Mouse (Mus musculus): Measurements from ENCODE around the gene Rnf167. TPM values are rescaled to one million over a fixed set of nuclear protein-coding genes. Genes with fewer than 3 reads are reported as not detected.

Rnf167 gene
- total RNA-seq, 2 experiments from 2014 or later: 86.4 to 90.1 TPM

Other genes with a start within 250 kb of the Rnf167 start
- gene Pelp1, start 237.2 kb upstream of the Rnf167 start, total RNA-seq (2021): 10 to 100 TPM; 33.1 to 34.6 TPM
- gene Arrb2, start 214.6 kb upstream of the Rnf167 start, total RNA-seq (2021): 10 to 100 TPM; 68.1 to 76.7 TPM
- 10 to 100 TPM; 13.9 to 15.4 TPM for gene Med11, start 195.3 kb upstream of the Rnf167 start, total RNA-seq (2021)
- gene Zmynd15, start 187.8 kb upstream of the Rnf167 start, total RNA-seq (2021): 1 to 10 TPM in 1 of 2 experiments, under 1 TPM in 1; 0.23 to 1.4 TPM
- gene Cxcl16, start 187.3 kb upstream of the Rnf167 start, total RNA-seq (2021): 1 to 10 TPM in 1 of 2 experiments, under 1 TPM in 1; 0.42 to 1.4 TPM
- under 1 TPM in 1 of 2 experiments, not detected in 1; 0.37 TPM for gene Tm4sf5, start 142.0 kb upstream of the Rnf167 start, total RNA-seq (2021)
- gene Vmo1, start 132.6 kb upstream of the Rnf167 start, total RNA-seq (2021): not detected
- gene Gltpd2, start 128.0 kb upstream of the Rnf167 start, total RNA-seq (2021): not detected
- 100 to 1,000 TPM; 184 to 189 TPM for gene Psmb6, start 121.9 kb upstream of the Rnf167 start, total RNA-seq (2021)
- gene Gm40193, start 114.3 kb upstream of the Rnf167 start, total RNA-seq (2021): not detected
- gene Pld2, start 107.2 kb upstream of the Rnf167 start, total RNA-seq (2021): 10 to 100 TPM; 13.3 to 15.8 TPM
- gene Mink1, start 84.4 kb upstream of the Rnf167 start, total RNA-seq (2021): 100 to 1,000 TPM; 396 to 435 TPM
- under 1 TPM in 1 of 2 experiments, not detected in 1; 0.65 TPM for gene 4930544D05Rik, start 31.4 kb upstream of the Rnf167 start, total RNA-seq (2021)
- gene Chrne, start 28.0 kb upstream of the Rnf167 start, total RNA-seq (2021): under 1 TPM in 1 of 2 experiments, not detected in 1; 0.63 TPM
- gene Gp1ba, start 8.1 kb upstream of the Rnf167 start, total RNA-seq (2021): not detected
- gene Slc25a11, start 244 bp downstream of the Rnf167 start, total RNA-seq (2021): 100 to 1,000 TPM; 120 to 124 TPM
- gene Pfn1, start 7.4 kb downstream of the Rnf167 start, total RNA-seq (2021): 100 to 1,000 TPM; 224 to 231 TPM
- 1 to 10 TPM; 7.3 to 8.8 TPM for gene Eno3, start 10.0 kb downstream of the Rnf167 start, total RNA-seq (2021)
- 10 to 100 TPM; 47.5 to 52.8 TPM for gene Spag7, start 22.2 kb downstream of the Rnf167 start, total RNA-seq (2021)
- 100 to 1,000 TPM; 217 to 224 TPM for gene Camta2, start 40.9 kb downstream of the Rnf167 start, total RNA-seq (2021)
- 1 to 10 TPM; 1.8 to 2.2 TPM for gene Inca1, start 52.9 kb downstream of the Rnf167 start, total RNA-seq (2021)
- 10 to 100 TPM; 54.8 to 57.7 TPM for gene Kif1c, start 53.3 kb downstream of the Rnf167 start, total RNA-seq (2021)
- gene Zfp3, start 117.0 kb downstream of the Rnf167 start, total RNA-seq (2021): 10 to 100 TPM; 17.2 to 17.9 TPM
- gene Scimp, start 165.4 kb downstream of the Rnf167 start, total RNA-seq (2021): not detected
- 100 to 1,000 TPM; 140 TPM for gene Rabep1, start 197.5 kb downstream of the Rnf167 start, total RNA-seq (2021)